Mouse (Mus musculus): ENCODE data around the gene Tmem176a. TPM values are rescaled to one million over a fixed set of nuclear protein-coding genes. Genes with fewer than 3 reads are reported as not detected.

Tmem176a gene
- total and polyA plus RNA-seq, 3 experiments: not detected

DNA sequence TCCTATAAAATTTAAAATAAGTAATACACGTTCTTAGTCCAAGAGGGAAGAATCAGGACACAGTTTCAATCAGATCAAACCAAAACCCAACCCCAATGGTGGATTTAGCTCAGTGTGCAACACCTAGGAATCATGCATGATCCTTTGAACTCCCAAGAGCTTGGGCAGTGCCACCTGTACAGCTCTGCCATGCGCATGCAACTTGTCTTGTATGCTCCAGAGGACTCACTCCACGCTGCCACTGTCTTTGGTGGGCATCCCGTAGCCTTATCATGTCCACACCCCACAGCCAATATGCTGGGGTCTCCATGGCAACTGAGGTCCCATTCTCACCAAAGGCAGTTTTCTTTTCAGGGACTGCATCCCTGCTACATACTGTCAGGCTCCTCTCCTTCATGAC is 26.4 kb downstream of the Tmem176a start:
- Histone ChIP-seq H3K36me3 (replicated peaks) (no peaks in the 10 kb centered on the region), H3K4me1 (ENCODE audit: insufficient read depth, low read depth, low read length) (no peaks in the 10 kb centered on the region), H3K9me3 (replicated peaks) (no peaks in the 10 kb centered on the region), H3K27me3 (ENCODE audit: insufficient read depth, low read length) (peaks cover 3% of the 10 kb centered on the region; the same call in 1 of the 2 replicates), H3K4me3 (ENCODE audit: low read depth, low read length) (no peak overlapping the region)
- ATAC-seq (ENCODE audit: extremely low read depth, insufficient number of reproducible peaks, low FRiP score, poor library complexity, severe bottlenecking): no peak
- DNase-seq (ENCODE audit: low spot score): no peak
- no peak for TF ChIP-seq CTCF (IDR thresholded peaks at IDR 0.05; ENCODE audit: low read depth, low read length)
- TF ChIP-seq GATA1 (IDR thresholded peaks at IDR 0.05; ENCODE audit: borderline replicate concordance, low read length): no peak
- no peak for TF ChIP-seq POLR2AphosphoS5 (IDR thresholded peaks at IDR 0.05; ENCODE audit: insufficient replicate concordance, low read depth, low read length)

DNA sequence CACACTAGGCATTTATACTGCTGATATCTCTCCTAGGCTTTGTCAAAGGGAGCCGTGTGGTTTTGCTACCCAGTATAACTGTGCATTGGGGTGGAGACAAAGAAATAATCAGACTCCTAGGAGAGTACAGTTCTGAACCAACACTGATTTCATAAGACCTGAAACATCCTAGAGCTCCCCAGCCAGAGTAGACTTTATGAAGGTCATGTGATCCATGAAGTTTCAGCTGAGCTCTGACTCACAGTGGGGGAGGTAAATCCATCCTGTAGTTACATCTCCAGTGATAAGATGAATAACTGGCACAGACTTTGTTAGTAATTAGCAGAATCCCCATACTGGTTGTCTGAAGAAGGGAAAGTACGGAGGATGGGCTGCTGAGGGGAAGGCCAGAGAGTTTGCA is 29.1 kb downstream of the Tmem176a start:
- no peak overlapping the region for H3K4me3 ChIP-seq (ENCODE audit: low read depth, low read length)
- H3K36me3 ChIP-seq (replicated peaks): no peaks in the 10 kb centered on the region
- DNase-seq (ENCODE audit: low spot score): no peak
- TF ChIP-seq CTCF (IDR thresholded peaks at IDR 0.05; ENCODE audit: low read depth, low read length) (no peak), POLR2AphosphoS5 (IDR thresholded peaks at IDR 0.05; ENCODE audit: insufficient replicate concordance, low read depth, low read length) (no peak), TAL1 (conservative IDR thresholded peaks at IDR 0.05; ENCODE audit: low read depth, low read length) (no peak), GATA2 (IDR thresholded peaks at IDR 0.05; ENCODE audit: borderline replicate concordance, low read depth, low read length) (no peak), GATA1 (IDR thresholded peaks at IDR 0.05; ENCODE audit: borderline replicate concordance, low read length) (no peak)
- no peaks in the 10 kb centered on the region for H3K9me3 ChIP-seq (replicated peaks)
- H3K4me1 ChIP-seq (ENCODE audit: insufficient read depth, low read depth, low read length): no peaks in the 10 kb centered on the region
- peaks cover 6% of the 10 kb centered on the region; the same call in 1 of the 2 replicates for H3K27me3 ChIP-seq (ENCODE audit: insufficient read depth, low read length)
- ATAC-seq (ENCODE audit: extremely low read depth, insufficient number of reproducible peaks, low FRiP score, poor library complexity, severe bottlenecking): no peak

DNA sequence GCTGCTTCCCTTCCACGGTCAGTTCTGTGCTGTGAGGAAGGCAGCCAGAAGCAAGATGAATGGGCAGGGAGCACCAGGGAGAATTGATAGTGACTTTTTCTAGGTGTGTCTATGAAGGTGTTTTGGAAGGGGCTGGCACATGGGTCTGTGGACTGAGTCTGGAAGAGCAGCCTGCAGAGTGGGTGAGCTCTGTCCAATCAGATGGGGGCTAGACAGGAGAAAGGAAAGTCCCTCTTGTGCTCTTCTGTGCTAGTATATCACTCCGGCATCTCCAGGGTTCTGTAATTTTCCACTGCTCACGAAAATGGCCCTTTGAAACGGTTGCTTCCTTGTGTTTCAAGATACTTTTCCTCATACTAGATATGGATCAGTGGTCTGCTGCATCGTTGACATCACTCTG is 31.9 kb downstream of the Tmem176a start, which contains the start of gene Aoc1:
TSS of gene Aoc1 (plus strand) at position 301 of the 400 bp plus-strand sequence.
- Histone ChIP-seq H3K4me3 (ENCODE audit: low read depth, low read length) (no peak within 1 kb of the TSS), H3K9me3 (replicated peaks) (no peaks in the 10 kb centered on the region), H3K27me3 (ENCODE audit: insufficient read depth, low read length) (peaks cover 6% of the 10 kb centered on the region), H3K36me3 (replicated peaks) (no peaks in the 10 kb centered on the region), H3K4me1 (ENCODE audit: insufficient read depth, low read depth, low read length) (no peaks in the 10 kb centered on the region)
- no peak for ATAC-seq (ENCODE audit: extremely low read depth, insufficient number of reproducible peaks, low FRiP score, poor library complexity, severe bottlenecking)
- no peak for DNase-seq (ENCODE audit: low spot score)
- no peak for TF ChIP-seq TAL1 (conservative IDR thresholded peaks at IDR 0.05; ENCODE audit: low read depth, low read length)
- TF ChIP-seq GATA1 (IDR thresholded peaks at IDR 0.05; ENCODE audit: borderline replicate concordance, low read length): no peak
- no peak for TF ChIP-seq GATA2 (IDR thresholded peaks at IDR 0.05; ENCODE audit: borderline replicate concordance, low read depth, low read length)
- TF ChIP-seq POLR2AphosphoS5 (IDR thresholded peaks at IDR 0.05; ENCODE audit: insufficient replicate concordance, low read depth, low read length): no peak
- no peak for TF ChIP-seq CTCF (IDR thresholded peaks at IDR 0.05; ENCODE audit: low read depth, low read length)

DNA sequence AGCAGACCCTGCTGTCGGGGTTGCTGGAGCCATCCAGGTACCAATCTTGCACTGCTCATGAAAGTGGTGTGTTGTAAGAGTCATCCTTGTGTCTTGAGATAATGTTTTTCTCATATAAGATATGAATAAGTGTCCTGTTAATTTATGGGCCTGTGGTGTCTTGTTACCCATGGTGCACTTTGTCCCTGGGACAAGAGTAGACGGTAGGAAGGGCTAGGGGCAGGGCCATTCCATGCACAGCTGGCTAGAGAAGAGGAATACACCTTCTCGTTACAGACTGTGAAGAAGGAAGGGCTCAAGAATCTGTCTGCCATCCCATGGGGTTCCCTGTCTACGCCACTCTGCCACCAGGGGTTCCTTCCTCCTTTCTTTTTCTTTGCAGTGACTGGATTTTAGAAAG is 33.9 kb downstream of the Tmem176a start:
- ATAC-seq (ENCODE audit: extremely low read depth, insufficient number of reproducible peaks, low FRiP score, poor library complexity, severe bottlenecking) (no peak), DNase-seq (ENCODE audit: low spot score) (no peak)
- TF ChIP-seq POLR2AphosphoS5 (IDR thresholded peaks at IDR 0.05; ENCODE audit: insufficient replicate concordance, low read depth, low read length): no peak
- no peak for TF ChIP-seq GATA1 (IDR thresholded peaks at IDR 0.05; ENCODE audit: borderline replicate concordance, low read length)
- no peak for TF ChIP-seq TAL1 (conservative IDR thresholded peaks at IDR 0.05; ENCODE audit: low read depth, low read length)
- no peak for TF ChIP-seq GATA2 (IDR thresholded peaks at IDR 0.05; ENCODE audit: borderline replicate concordance, low read depth, low read length)
- no peak for TF ChIP-seq CTCF (IDR thresholded peaks at IDR 0.05; ENCODE audit: low read depth, low read length)
- Histone ChIP-seq H3K27me3 (ENCODE audit: insufficient read depth, low read length) (peaks cover 6% of the 10 kb centered on the region), H3K36me3 (replicated peaks) (no peaks in the 10 kb centered on the region), H3K9me3 (replicated peaks) (no peaks in the 10 kb centered on the region), H3K4me3 (ENCODE audit: low read depth, low read length) (no peak overlapping the region), H3K4me1 (ENCODE audit: insufficient read depth, low read depth, low read length) (no peaks in the 10 kb centered on the region)

DNA sequence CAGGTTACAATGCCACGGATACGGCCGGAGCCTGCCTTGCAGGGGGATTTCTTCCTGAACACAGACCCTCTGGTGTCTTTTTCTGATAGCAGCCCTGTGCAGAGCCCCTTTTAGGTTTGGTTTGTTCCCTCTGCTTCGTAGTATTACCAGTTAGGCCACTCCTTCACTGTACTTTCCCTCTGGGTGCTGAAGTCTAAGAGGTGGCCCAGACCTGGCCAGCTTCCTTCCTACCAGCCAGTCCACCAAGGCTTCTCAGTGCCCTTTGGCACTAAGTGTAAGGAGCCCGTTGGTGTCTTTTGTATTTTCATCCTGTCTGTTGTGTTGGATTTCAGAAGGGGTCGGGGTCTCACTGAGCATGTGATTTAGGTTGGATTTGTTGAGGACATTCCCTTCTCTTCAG is 34.8 kb downstream of the Tmem176a start:
- Histone ChIP-seq H3K4me1 (ENCODE audit: insufficient read depth, low read depth, low read length) (no peaks in the 10 kb centered on the region), H3K4me3 (ENCODE audit: low read depth, low read length) (no peak overlapping the region), H3K36me3 (replicated peaks) (no peaks in the 10 kb centered on the region), H3K27me3 (ENCODE audit: insufficient read depth, low read length) (peaks cover 6% of the 10 kb centered on the region), H3K9me3 (replicated peaks) (no peaks in the 10 kb centered on the region)
- ATAC-seq (ENCODE audit: extremely low read depth, insufficient number of reproducible peaks, low FRiP score, poor library complexity, severe bottlenecking): no peak
- DNase-seq (ENCODE audit: low spot score): no peak
- TF ChIP-seq TAL1 (conservative IDR thresholded peaks at IDR 0.05; ENCODE audit: low read depth, low read length) (no peak), CTCF (IDR thresholded peaks at IDR 0.05; ENCODE audit: low read depth, low read length) (no peak), GATA1 (IDR thresholded peaks at IDR 0.05; ENCODE audit: borderline replicate concordance, low read length) (no peak), GATA2 (IDR thresholded peaks at IDR 0.05; ENCODE audit: borderline replicate concordance, low read depth, low read length) (no peak), POLR2AphosphoS5 (IDR thresholded peaks at IDR 0.05; ENCODE audit: insufficient replicate concordance, low read depth, low read length) (no peak)

DNA sequence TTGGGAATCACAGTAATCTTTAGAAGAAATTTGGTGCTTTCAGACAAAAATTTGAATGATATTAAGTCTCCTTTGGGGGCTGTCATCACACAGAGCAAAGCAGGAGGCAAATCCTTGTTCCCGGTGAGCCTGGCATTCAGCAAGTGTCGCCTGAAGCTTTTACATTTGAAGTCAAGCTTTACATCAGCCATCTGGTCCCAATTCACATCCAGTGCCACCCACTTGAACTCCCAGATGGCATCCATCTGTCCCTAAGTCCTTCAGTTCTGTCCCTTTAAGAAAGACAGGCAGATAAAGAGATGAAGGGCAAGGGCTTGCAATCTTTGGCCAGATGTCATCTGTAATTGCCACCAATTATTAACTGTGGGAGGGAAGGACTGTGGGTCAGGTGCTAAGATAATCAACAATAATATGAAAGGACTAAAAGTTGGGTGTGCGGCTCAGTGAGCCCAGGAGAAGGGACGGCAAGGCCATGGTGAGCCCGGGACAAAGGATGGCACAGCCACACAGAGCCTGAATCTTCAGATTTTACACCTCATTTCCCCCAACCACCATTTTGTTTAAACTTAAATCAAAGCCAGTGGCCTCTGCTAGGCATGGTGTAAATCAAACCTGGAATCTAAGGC is 35.9 kb downstream of the Tmem176a start:
- no peak for DNase-seq (ENCODE audit: low spot score)
- Histone ChIP-seq H3K36me3 (replicated peaks) (no peaks in the 10 kb centered on the region), H3K4me3 (ENCODE audit: low read depth, low read length) (no peak overlapping the region), H3K27me3 (ENCODE audit: insufficient read depth, low read length) (peaks cover 6% of the 10 kb centered on the region), H3K4me1 (ENCODE audit: insufficient read depth, low read depth, low read length) (no peaks in the 10 kb centered on the region), H3K9me3 (replicated peaks) (no peaks in the 10 kb centered on the region)
- no peak for ATAC-seq (ENCODE audit: extremely low read depth, insufficient number of reproducible peaks, low FRiP score, poor library complexity, severe bottlenecking)
- no peak for TF ChIP-seq CTCF (IDR thresholded peaks at IDR 0.05; ENCODE audit: low read depth, low read length)
- TF ChIP-seq POLR2AphosphoS5 (IDR thresholded peaks at IDR 0.05; ENCODE audit: insufficient replicate concordance, low read depth, low read length): no peak
- TF ChIP-seq GATA2 (IDR thresholded peaks at IDR 0.05; ENCODE audit: borderline replicate concordance, low read depth, low read length): no peak
- TF ChIP-seq TAL1 (conservative IDR thresholded peaks at IDR 0.05; ENCODE audit: low read depth, low read length): no peak
- TF ChIP-seq GATA1 (IDR thresholded peaks at IDR 0.05; ENCODE audit: borderline replicate concordance, low read length): no peak

All from G1E (cell line).